Mouse (Mus musculus) small intestine, adult 2 months (tissue): ENCODE data around the gene Stau1.

Source experiments
- CTCF ChIP-seq: fragments of 200-500 bp; IDR thresholded peaks from 2 replicates; pipeline ENCODE4 v1.5.1; 2012; ENCODE audit warnings: low read depth, mild to moderate bottlenecking, control low read depth, inconsistent platforms, low read length, moderate library complexity, mixed read lengths; ENCODE audit not compliant: insufficient replicate concordance, insufficient read length; ENCODE audit errors: extremely low read depth
- POLR2A ChIP-seq: fragments of 200-500 bp; IDR thresholded peaks from 2 replicates; pipeline ENCODE4 v1.6.1; 2012; ENCODE audit warnings: low read depth, mild to moderate bottlenecking, control low read depth, inconsistent platforms, low read length, moderate library complexity

GRCm38 (mm10) chr2:166944346-166944745 is 51.8 kb downstream of the Stau1 start:
- no peak for TF ChIP-seq CTCF
- TF ChIP-seq POLR2A, result no peak
